Mouse (Mus musculus): ENCODE measurements around the gene Rbpj. TPM values are rescaled to one million over a fixed set of nuclear protein-coding genes. Genes with fewer than 3 reads are reported as not detected.

Gene Rbpj
- polyA plus RNA-seq, 2 experiments, result 6.5 to 7.0 TPM

GRCm38 (mm10) chr5:53692662-53693061 lies 226.7 kb downstream of the Rbpj start:
- H3K36me3 ChIP-seq (replicated peaks; ENCODE audit: control insufficient read depth, insufficient read depth, low read depth), result no peaks in the 10 kb centered on the region
- peak; percentile 17; the same call in 1 of the 2 replicates for TF ChIP-seq CTCF (IDR thresholded peaks at IDR 0.05; ENCODE audit: low read depth)
- no peak for TF ChIP-seq EP300 (IDR thresholded peaks at IDR 0.05; ENCODE audit: low read depth)
- no peak for ATAC-seq (ENCODE audit: insufficient read depth)
- 92% methylated on average over 1 of the region's 1 CpGs for WGBS (ENCODE audit: insufficient replicate concordance)
- no peaks in the 10 kb centered on the region for H3K4me1 ChIP-seq (replicated peaks; ENCODE audit: control insufficient read depth in 2 of 2, insufficient read depth in 2 of 2, low read length in 1 of 2)
- no peaks in the 10 kb centered on the region for H3K9me3 ChIP-seq (ENCODE audit: control insufficient read depth, low read length)
- H3K9ac ChIP-seq (replicated peaks), result no peak overlapping the region
- H3K27me3 ChIP-seq (ENCODE audit: control insufficient read depth, insufficient read depth, low read length), result no peaks in the 10 kb centered on the region
- DNase-seq (ENCODE audit: low read depth in 3 of 3, low spot score in 3 of 3), result no peak
- H3K4me2 ChIP-seq (ENCODE audit: low read depth), result no peak overlapping the region
- H3K4me3 ChIP-seq (ENCODE audit: insufficient read depth in 1 of 2, low read depth in 2 of 2, low read length in 2 of 2), result no peak overlapping the region
- H3K27ac ChIP-seq, result no peak overlapping the region

GRCm38 (mm10) chr5:53696701-53697100 lies 230.7 kb downstream of the Rbpj start:
- Histone ChIP-seq H3K36me3 (replicated peaks; ENCODE audit: control insufficient read depth, insufficient read depth, low read depth) (no peaks in the 10 kb centered on the region), H3K9me3 (ENCODE audit: control insufficient read depth, low read length) (no peaks in the 10 kb centered on the region), H3K27me3 (ENCODE audit: control insufficient read depth, insufficient read depth, low read length) (no peaks in the 10 kb centered on the region), H3K27ac (no peak overlapping the region), H3K9ac (replicated peaks) (no peak overlapping the region), H3K4me3 (ENCODE audit: insufficient read depth in 1 of 2, low read depth in 2 of 2, low read length in 2 of 2) (no peak overlapping the region), H3K4me2 (ENCODE audit: low read depth) (no peak overlapping the region), H3K4me1 (replicated peaks; ENCODE audit: control insufficient read depth in 2 of 2, insufficient read depth in 2 of 2, low read length in 1 of 2) (no peaks in the 10 kb centered on the region)
- ATAC-seq (ENCODE audit: insufficient read depth) (no peak), DNase-seq (ENCODE audit: low read depth in 3 of 3, low spot score in 3 of 3) (no peak)
- TF ChIP-seq EP300 (IDR thresholded peaks at IDR 0.05; ENCODE audit: low read depth), result no peak
- TF ChIP-seq CTCF (IDR thresholded peaks at IDR 0.05; ENCODE audit: low read depth), result no peak
- WGBS (ENCODE audit: insufficient replicate concordance), result 69% methylated on average over 3 of the region's 3 CpGs

GRCm38 (mm10) chr5:53697794-53698193 lies 231.8 kb downstream of the Rbpj start:
- ATAC-seq (ENCODE audit: insufficient read depth), result no peak
- no peak overlapping the region for H3K4me2 ChIP-seq (ENCODE audit: low read depth)
- no peaks in the 10 kb centered on the region for H3K9me3 ChIP-seq (ENCODE audit: control insufficient read depth, low read length)
- no peaks in the 10 kb centered on the region for H3K4me1 ChIP-seq (replicated peaks; ENCODE audit: control insufficient read depth in 2 of 2, insufficient read depth in 2 of 2, low read length in 1 of 2)
- H3K36me3 ChIP-seq (replicated peaks; ENCODE audit: control insufficient read depth, insufficient read depth, low read depth), result no peaks in the 10 kb centered on the region
- 60% methylated on average over 9 of the region's 9 CpGs for WGBS (ENCODE audit: insufficient replicate concordance)
- no peak overlapping the region for H3K4me3 ChIP-seq (ENCODE audit: insufficient read depth in 1 of 2, low read depth in 2 of 2, low read length in 2 of 2)
- H3K27ac ChIP-seq, result no peak overlapping the region
- no peaks in the 10 kb centered on the region for H3K27me3 ChIP-seq (ENCODE audit: control insufficient read depth, insufficient read depth, low read length)
- TF ChIP-seq EP300 (IDR thresholded peaks at IDR 0.05; ENCODE audit: low read depth) (no peak), CTCF (IDR thresholded peaks at IDR 0.05; ENCODE audit: low read depth) (no peak)
- DNase-seq (ENCODE audit: low read depth in 3 of 3, low spot score in 3 of 3), result no peak
- H3K9ac ChIP-seq (replicated peaks), result no peak overlapping the region

GRCm38 (mm10) chr5:53702686-53703085 lies 236.7 kb downstream of the Rbpj start:
- Histone ChIP-seq H3K9ac (replicated peaks) (no peak overlapping the region), H3K27ac (no peak overlapping the region), H3K4me3 (ENCODE audit: insufficient read depth in 1 of 2, low read depth in 2 of 2, low read length in 2 of 2) (no peak overlapping the region), H3K36me3 (replicated peaks; ENCODE audit: control insufficient read depth, insufficient read depth, low read depth) (no peaks in the 10 kb centered on the region), H3K27me3 (ENCODE audit: control insufficient read depth, insufficient read depth, low read length) (no peaks in the 10 kb centered on the region), H3K4me2 (ENCODE audit: low read depth) (no peak overlapping the region), H3K9me3 (ENCODE audit: control insufficient read depth, low read length) (no peaks in the 10 kb centered on the region), H3K4me1 (replicated peaks; ENCODE audit: control insufficient read depth in 2 of 2, insufficient read depth in 2 of 2, low read length in 1 of 2) (no peaks in the 10 kb centered on the region)
- 79% methylated on average over 14 of the region's 14 CpGs for WGBS (ENCODE audit: insufficient replicate concordance)
- DNase-seq (ENCODE audit: low read depth in 3 of 3, low spot score in 3 of 3) (no peak), ATAC-seq (ENCODE audit: insufficient read depth) (no peak)
- no peak for TF ChIP-seq EP300 (IDR thresholded peaks at IDR 0.05; ENCODE audit: low read depth)
- TF ChIP-seq CTCF (IDR thresholded peaks at IDR 0.05; ENCODE audit: low read depth), result no peak

Other genes with a start within 250 kb of the Rbpj start
- gene Smim20, start 199.1 kb upstream of the Rbpj start, polyA plus RNA-seq (2012; rRNA removed), result 15.4 and 17.3 TPM in 2 replicates
- 35.2 and 38.5 TPM in 2 replicates for gene Smim20, start 199.1 kb upstream of the Rbpj start, polyA plus RNA-seq (2014; fragmentation: Nextera tagmentation; extraction: Ambion mirVana)
- 0.09 and 0.10 TPM in 2 replicates for gene Cckar, start 241.6 kb downstream of the Rbpj start, polyA plus RNA-seq (2012; rRNA removed)
- 0.08 TPM in 1 of 2 replicates, not detected in the other for gene Cckar, start 241.6 kb downstream of the Rbpj start, polyA plus RNA-seq (2014; fragmentation: Nextera tagmentation; extraction: Ambion mirVana)